Mouse (Mus musculus): ENCODE results near the gene Ralgps1. TPM values are rescaled to one million over a fixed set of nuclear protein-coding genes. Genes with fewer than 3 reads are reported as not detected.

Gene Ralgps1
- polyA plus RNA-seq (2015; fragmentation: Nextera tagmentation; extraction: Ambion mirVana), result 7.9 and 8.0 TPM in 2 replicates

- no peaks in the 10 kb centered on the region for H3K36me3 ChIP-seq (ENCODE audit: control insufficient read depth, insufficient read depth, low read length)
- no peaks in the 10 kb centered on the region for H3K27me3 ChIP-seq (ENCODE audit: control insufficient read depth, insufficient read depth, low read length)
- peak within 1 kb of the TSS; percentile 81 for H3K4me3 ChIP-seq (replicated peaks; ENCODE audit: low read length)
- H3K9ac ChIP-seq (ENCODE audit: low read length), result peak within 1 kb of the TSS; percentile 80
- no peaks in the 10 kb centered on the region for H3K9me3 ChIP-seq (replicated peaks; ENCODE audit: control insufficient read depth, low read length)
- 0% methylated on average over 48 of the region's 74 CpGs for WGBS
- H3K27ac ChIP-seq (ENCODE audit: low read length), result peak within 1 kb of the TSS; percentile 96
- H3K4me1 ChIP-seq (ENCODE audit: control insufficient read depth, insufficient read depth, low read length), result peaks cover 12% of the 10 kb centered on the region
- H3K4me2 ChIP-seq (ENCODE audit: low read depth, low read length), result peak within 1 kb of the TSS; percentile 68
- ATAC-seq (ENCODE audit: insufficient read depth, low FRiP score), result peak; percentile 97
Observed at GRCm38 (mm10) chr2:33370777-33371647, at the start of gene Ralgps1. Ralgps1 (minus strand) TSS chr2:33371486.

- H3K27ac ChIP-seq (ENCODE audit: low read length), result no peak overlapping the region
- H3K4me3 ChIP-seq (replicated peaks; ENCODE audit: low read length), result no peak overlapping the region
- H3K36me3 ChIP-seq (ENCODE audit: control insufficient read depth, insufficient read depth, low read length), result no peaks in the 10 kb centered on the region
- H3K4me1 ChIP-seq (ENCODE audit: control insufficient read depth, insufficient read depth, low read length), result no peaks in the 10 kb centered on the region
- no peak overlapping the region for H3K4me2 ChIP-seq (ENCODE audit: low read depth, low read length)
- ATAC-seq (ENCODE audit: insufficient read depth, low FRiP score), result no peak
- 66% methylated on average over 4 of the region's 4 CpGs for WGBS
- no peak overlapping the region for H3K9ac ChIP-seq (ENCODE audit: low read length)
- H3K9me3 ChIP-seq (replicated peaks; ENCODE audit: control insufficient read depth, low read length), result no peaks in the 10 kb centered on the region
- H3K27me3 ChIP-seq (ENCODE audit: control insufficient read depth, insufficient read depth, low read length), result no peaks in the 10 kb centered on the region
Observed at GRCm38 (mm10) chr2:33417454-33417853, 46.2 kb upstream of the Ralgps1 start.

- H3K9me3 ChIP-seq (replicated peaks; ENCODE audit: control insufficient read depth, low read length), result no peaks in the 10 kb centered on the region
- peaks cover 7% of the 10 kb centered on the region; the same call in 1 of the 2 replicates for H3K36me3 ChIP-seq (ENCODE audit: control insufficient read depth, insufficient read depth, low read length)
- no peak for ATAC-seq (ENCODE audit: insufficient read depth, low FRiP score)
- H3K4me2 ChIP-seq (ENCODE audit: low read depth, low read length), result no peak overlapping the region
- no peak overlapping the region for H3K4me3 ChIP-seq (replicated peaks; ENCODE audit: low read length)
- WGBS, result 86% methylated on average over 13 of the region's 13 CpGs
- no peak overlapping the region for H3K27ac ChIP-seq (ENCODE audit: low read length)
- H3K27me3 ChIP-seq (ENCODE audit: control insufficient read depth, insufficient read depth, low read length), result no peaks in the 10 kb centered on the region
- no peak overlapping the region for H3K9ac ChIP-seq (ENCODE audit: low read length)
- no peaks in the 10 kb centered on the region for H3K4me1 ChIP-seq (ENCODE audit: control insufficient read depth, insufficient read depth, low read length)
Observed at GRCm38 (mm10) chr2:33414019-33414418, 42.7 kb upstream of the Ralgps1 start.

- peaks cover 4% of the 10 kb centered on the region; the same call in 1 of the 2 replicates for H3K4me1 ChIP-seq (ENCODE audit: control insufficient read depth, insufficient read depth, low read length)
- H3K36me3 ChIP-seq (ENCODE audit: control insufficient read depth, insufficient read depth, low read length), result peaks cover 10% of the 10 kb centered on the region; the same call in 1 of the 2 replicates
- 84% methylated on average over 14 of the region's 14 CpGs for WGBS
- no peaks in the 10 kb centered on the region for H3K9me3 ChIP-seq (replicated peaks; ENCODE audit: control insufficient read depth, low read length)
- no peak overlapping the region for H3K4me2 ChIP-seq (ENCODE audit: low read depth, low read length)
- ATAC-seq (ENCODE audit: insufficient read depth, low FRiP score), result no peak
- H3K4me3 ChIP-seq (replicated peaks; ENCODE audit: low read length), result no peak overlapping the region
- no peaks in the 10 kb centered on the region for H3K27me3 ChIP-seq (ENCODE audit: control insufficient read depth, insufficient read depth, low read length)
- H3K27ac ChIP-seq (ENCODE audit: low read length), result no peak overlapping the region
- H3K9ac ChIP-seq (ENCODE audit: low read length), result no peak overlapping the region
Observed at GRCm38 (mm10) chr2:33412111-33412510, 40.8 kb upstream of the Ralgps1 start.

- Histone ChIP-seq H3K4me2 (ENCODE audit: low read depth, low read length) (no peak overlapping the region), H3K27me3 (ENCODE audit: control insufficient read depth, insufficient read depth, low read length) (no peaks in the 10 kb centered on the region), H3K36me3 (ENCODE audit: control insufficient read depth, insufficient read depth, low read length) (peaks cover 4% of the 10 kb centered on the region; the same call in 1 of the 2 replicates), H3K4me3 (replicated peaks; ENCODE audit: low read length) (no peak overlapping the region), H3K9ac (ENCODE audit: low read length) (no peak overlapping the region), H3K4me1 (ENCODE audit: control insufficient read depth, insufficient read depth, low read length) (peaks cover 11% of the 10 kb centered on the region), H3K27ac (ENCODE audit: low read length) (no peak overlapping the region), H3K9me3 (replicated peaks; ENCODE audit: control insufficient read depth, low read length) (no peaks in the 10 kb centered on the region)
- no peak for ATAC-seq (ENCODE audit: insufficient read depth, low FRiP score)
- WGBS, result 60% methylated on average over 4 of the region's 4 CpGs
Observed at GRCm38 (mm10) chr2:33403511-33404003, 32.3 kb upstream of the Ralgps1 start.

- no peaks in the 10 kb centered on the region for H3K9me3 ChIP-seq (replicated peaks; ENCODE audit: control insufficient read depth, low read length)
- no peak overlapping the region for H3K4me3 ChIP-seq (replicated peaks; ENCODE audit: low read length)
- H3K36me3 ChIP-seq (ENCODE audit: control insufficient read depth, insufficient read depth, low read length), result no peaks in the 10 kb centered on the region
- no peak overlapping the region for H3K9ac ChIP-seq (ENCODE audit: low read length)
- ATAC-seq (ENCODE audit: insufficient read depth, low FRiP score), result no peak
- WGBS, result 64% methylated on average over 5 of the region's 5 CpGs
- H3K27ac ChIP-seq (ENCODE audit: low read length), result no peak overlapping the region
- H3K4me2 ChIP-seq (ENCODE audit: low read depth, low read length), result no peak overlapping the region
- H3K4me1 ChIP-seq (ENCODE audit: control insufficient read depth, insufficient read depth, low read length), result peaks cover 8% of the 10 kb centered on the region
- H3K27me3 ChIP-seq (ENCODE audit: control insufficient read depth, insufficient read depth, low read length), result no peaks in the 10 kb centered on the region
Observed at GRCm38 (mm10) chr2:33402638-33403037, 31.4 kb upstream of the Ralgps1 start.

GRCm38 (mm10) chr2:33402236-33402635, 30.9 kb upstream of the Ralgps1 start:
- Histone ChIP-seq H3K36me3 (ENCODE audit: control insufficient read depth, insufficient read depth, low read length) (no peaks in the 10 kb centered on the region), H3K4me1 (ENCODE audit: control insufficient read depth, insufficient read depth, low read length) (peaks cover 7% of the 10 kb centered on the region; the same call in 1 of the 2 replicates), H3K9me3 (replicated peaks; ENCODE audit: control insufficient read depth, low read length) (no peaks in the 10 kb centered on the region), H3K4me2 (ENCODE audit: low read depth, low read length) (no peak overlapping the region), H3K4me3 (replicated peaks; ENCODE audit: low read length) (no peak overlapping the region), H3K27me3 (ENCODE audit: control insufficient read depth, insufficient read depth, low read length) (no peaks in the 10 kb centered on the region), H3K9ac (ENCODE audit: low read length) (no peak overlapping the region; the same call in 1 of the 2 replicates), H3K27ac (ENCODE audit: low read length) (no peak overlapping the region)
- ATAC-seq (ENCODE audit: insufficient read depth, low FRiP score), result no peak
- 29% methylated on average over 7 of the region's 7 CpGs for WGBS

- Histone ChIP-seq H3K4me1 (ENCODE audit: control insufficient read depth, insufficient read depth, low read length) (0 out of 2 replicates have a peak, but pooled peaks cover 3% of the 10 kb centered on the region), H3K27ac (ENCODE audit: low read length) (no peak overlapping the region), H3K4me3 (replicated peaks; ENCODE audit: low read length) (no peak overlapping the region), H3K36me3 (ENCODE audit: control insufficient read depth, insufficient read depth, low read length) (no peaks in the 10 kb centered on the region), H3K4me2 (ENCODE audit: low read depth, low read length) (no peak overlapping the region), H3K9me3 (replicated peaks; ENCODE audit: control insufficient read depth, low read length) (no peaks in the 10 kb centered on the region), H3K9ac (ENCODE audit: low read length) (no peak overlapping the region), H3K27me3 (ENCODE audit: control insufficient read depth, insufficient read depth, low read length) (no peaks in the 10 kb centered on the region)
- ATAC-seq (ENCODE audit: insufficient read depth, low FRiP score), result no peak
- WGBS, result 39% methylated on average over 3 of the region's 3 CpGs
Observed at GRCm38 (mm10) chr2:33401217-33401616, 29.9 kb upstream of the Ralgps1 start.

GRCm38 (mm10) chr2:33400541-33400940, 29.3 kb upstream of the Ralgps1 start:
- Histone ChIP-seq H3K9me3 (replicated peaks; ENCODE audit: control insufficient read depth, low read length) (no peaks in the 10 kb centered on the region), H3K27ac (ENCODE audit: low read length) (no peak overlapping the region), H3K36me3 (ENCODE audit: control insufficient read depth, insufficient read depth, low read length) (no peaks in the 10 kb centered on the region), H3K9ac (ENCODE audit: low read length) (no peak overlapping the region), H3K4me3 (replicated peaks; ENCODE audit: low read length) (no peak overlapping the region), H3K4me2 (ENCODE audit: low read depth, low read length) (no peak overlapping the region), H3K4me1 (ENCODE audit: control insufficient read depth, insufficient read depth, low read length) (0 out of 2 replicates have a peak, but pooled peaks cover 3% of the 10 kb centered on the region), H3K27me3 (ENCODE audit: control insufficient read depth, insufficient read depth, low read length) (no peaks in the 10 kb centered on the region)
- WGBS, result 72% methylated on average over 5 of the region's 5 CpGs
- ATAC-seq (ENCODE audit: insufficient read depth, low FRiP score), result no peak
